Mouse (Mus musculus) embryonic facial prominence, embryonic 10.5 days (tissue): ENCODE results near the gene Gimd1. TPM values are rescaled to one million over a fixed set of nuclear protein-coding genes. Genes with fewer than 3 reads are reported as not detected.
A peak's percentile ranks its signal among the peaks of the same experiment; 100 is the strongest.

Experiments
- DNase-seq: peaks from one replicate; pipeline ENCODE4 v3.0.0-alpha.2; 2017; ENCODE audit warnings: low spot score
- H3K27ac ChIP-seq: fragments of 300-500 bp; sonication (generic); replicated peaks from 2 replicates; pipeline ENCODE4 v1.5.1; 2016; ENCODE audit warnings: mild to moderate bottlenecking
- H3K27me3 ChIP-seq: fragments of 300-500 bp; sonication (generic); replicated peaks from 2 replicates; pipeline ENCODE4 v1.6.1; 2016; ENCODE audit warnings: low read depth, mild to moderate bottlenecking; ENCODE audit not compliant: poor library complexity, severe bottlenecking
- H3K36me3 ChIP-seq: fragments of 300-500 bp; sonication (generic); replicated peaks from 2 replicates; pipeline ENCODE4 v1.6.1; 2016; ENCODE audit warnings: mild to moderate bottlenecking, moderate library complexity
- H3K4me1 ChIP-seq: fragments of 300-500 bp; sonication (generic); 2 replicates; pipeline ENCODE4 v1.6.1; 2016
- H3K4me3 ChIP-seq: fragments of 300-500 bp; sonication (generic); 2 replicates; pipeline ENCODE4 v1.5.1; 2016; ENCODE audit warnings: mild to moderate bottlenecking, moderate library complexity
- H3K9me3 ChIP-seq: fragments of 300-500 bp; sonication (generic); 2 replicates; pipeline ENCODE4 v1.6.1; 2016; ENCODE audit warnings: mild to moderate bottlenecking
- WGBS: fragments of 180-500 bp; shearing (Covaris S2); methylation state at CpG from one replicate; pipeline ENCODE4 v1.1.7; 2016; 5-methylcytosine and 5-hydroxymethylcytosine counted together
- polyA plus RNA-seq: library from polyadenylated mRNA; unstranded; fragments of >200 nt; fragmentation: Nextera tagmentation; extraction: Ambion mirVana; gene quantifications from 2 replicates; pipeline ENCODE4 v1.2.1, GENCODE M21; 2016

The Gimd1 gene
- polyA plus RNA-seq: not detected in 2 replicates

GRCm38 (mm10) chr3:132629601-132630239 lies at the start of gene Gimd1:
Gimd1 (plus strand) TSS chr3:132629820.
- Histone ChIP-seq H3K9me3 (no peaks in the 10 kb centered on the region), H3K4me1 (no peaks in the 10 kb centered on the region), H3K27me3 (no peaks in the 10 kb centered on the region), H3K4me3 (no peak within 1 kb of the TSS), H3K36me3 (no peaks in the 10 kb centered on the region), H3K27ac (no peak within 1 kb of the TSS)
- WGBS: 90% methylated on average over 11 of the region's 11 CpGs
- DNase-seq: no peak

- Histone ChIP-seq H3K9me3 (no peaks in the 10 kb centered on the region), H3K4me3 (no peak overlapping the region), H3K27me3 (no peaks in the 10 kb centered on the region), H3K36me3 (no peaks in the 10 kb centered on the region), H3K4me1 (peaks cover 3% of the 10 kb centered on the region; the same call in 1 of the 2 replicates), H3K27ac (no peak overlapping the region)
- 71% methylated on average over 3 of the region's 3 CpGs for WGBS
- no peak for DNase-seq
These were observed 48.4 kb upstream of the Gimd1 start for GRCm38 (mm10) chr3:132581198-132581597.

- WGBS: 45% methylated on average over 4 of the region's 4 CpGs
- H3K9me3 ChIP-seq: no peaks in the 10 kb centered on the region
- no peaks in the 10 kb centered on the region for H3K36me3 ChIP-seq
- peak; percentile 48 for DNase-seq
- H3K4me3 ChIP-seq: no peak overlapping the region
- no peak overlapping the region for H3K27ac ChIP-seq
- H3K27me3 ChIP-seq: no peaks in the 10 kb centered on the region
- peaks cover 3% of the 10 kb centered on the region; the same call in 1 of the 2 replicates for H3K4me1 ChIP-seq
These were observed 47.3 kb upstream of the Gimd1 start for GRCm38 (mm10) chr3:132582339-132582738.

- Histone ChIP-seq H3K27me3 (no peaks in the 10 kb centered on the region), H3K4me3 (no peak overlapping the region), H3K9me3 (no peaks in the 10 kb centered on the region), H3K36me3 (no peaks in the 10 kb centered on the region), H3K27ac (no peak overlapping the region), H3K4me1 (peaks cover 3% of the 10 kb centered on the region; the same call in 1 of the 2 replicates)
- DNase-seq: no peak
- WGBS: 64% methylated on average over 8 of the region's 8 CpGs
These were observed 44.3 kb upstream of the Gimd1 start for GRCm38 (mm10) chr3:132585122-132585972.

GRCm38 (mm10) chr3:132588146-132588545 lies 41.5 kb upstream of the Gimd1 start:
- Histone ChIP-seq H3K36me3 (no peaks in the 10 kb centered on the region), H3K4me1 (0 out of 2 replicates have a peak, but pooled peaks cover 3% of the 10 kb centered on the region), H3K4me3 (no peak overlapping the region), H3K9me3 (no peaks in the 10 kb centered on the region), H3K27ac (no peak overlapping the region), H3K27me3 (no peaks in the 10 kb centered on the region)
- DNase-seq: no peak
- 84% methylated on average over 1 of the region's 1 CpGs for WGBS

GRCm38 (mm10) chr3:132590010-132590409 lies 39.6 kb upstream of the Gimd1 start:
- no peaks in the 10 kb centered on the region for H3K36me3 ChIP-seq
- H3K4me3 ChIP-seq: no peak overlapping the region
- H3K27me3 ChIP-seq: no peaks in the 10 kb centered on the region
- no peaks in the 10 kb centered on the region for H3K9me3 ChIP-seq
- WGBS: 64% methylated on average over 3 of the region's 3 CpGs
- no peak for DNase-seq
- H3K27ac ChIP-seq: no peak overlapping the region
- 0 out of 2 replicates have a peak, but pooled peaks cover 3% of the 10 kb centered on the region for H3K4me1 ChIP-seq

GRCm38 (mm10) chr3:132590604-132591003 lies 39.0 kb upstream of the Gimd1 start:
- no peaks in the 10 kb centered on the region for H3K36me3 ChIP-seq
- no peak overlapping the region for H3K27ac ChIP-seq
- WGBS: 63% methylated on average over 1 of the region's 1 CpGs
- no peaks in the 10 kb centered on the region for H3K9me3 ChIP-seq
- H3K4me1 ChIP-seq: 0 out of 2 replicates have a peak, but pooled peaks cover 3% of the 10 kb centered on the region
- DNase-seq: no peak
- no peak overlapping the region for H3K4me3 ChIP-seq
- H3K27me3 ChIP-seq: no peaks in the 10 kb centered on the region

- H3K4me3 ChIP-seq: no peak overlapping the region
- H3K27me3 ChIP-seq: no peaks in the 10 kb centered on the region
- 52% methylated on average over 8 of the region's 8 CpGs for WGBS
- no peak overlapping the region for H3K27ac ChIP-seq
- H3K36me3 ChIP-seq: no peaks in the 10 kb centered on the region
- no peaks in the 10 kb centered on the region for H3K9me3 ChIP-seq
- H3K4me1 ChIP-seq: no peaks in the 10 kb centered on the region
- peak; percentile 12 for DNase-seq
These were observed 879 bp upstream of the Gimd1 start for GRCm38 (mm10) chr3:132628741-132629140.

- Histone ChIP-seq H3K9me3 (no peaks in the 10 kb centered on the region), H3K4me3 (no peak overlapping the region), H3K36me3 (no peaks in the 10 kb centered on the region), H3K4me1 (no peaks in the 10 kb centered on the region), H3K27me3 (no peaks in the 10 kb centered on the region), H3K27ac (no peak overlapping the region)
- DNase-seq: no peak
- WGBS: 74% methylated on average over 2 of the region's 2 CpGs
These were observed 3.6 kb downstream of the Gimd1 start for GRCm38 (mm10) chr3:132633261-132633660.

GRCm38 (mm10) chr3:132637080-132637479 lies 7.5 kb downstream of the Gimd1 start:
- no peaks in the 10 kb centered on the region for H3K4me1 ChIP-seq
- H3K4me3 ChIP-seq: no peak overlapping the region
- 93% methylated on average over 3 of the region's 3 CpGs for WGBS
- H3K27ac ChIP-seq: no peak overlapping the region
- no peak for DNase-seq
- H3K27me3 ChIP-seq: no peaks in the 10 kb centered on the region
- no peaks in the 10 kb centered on the region for H3K36me3 ChIP-seq
- H3K9me3 ChIP-seq: no peaks in the 10 kb centered on the region

- H3K27me3 ChIP-seq: no peaks in the 10 kb centered on the region
These were observed 14.5 kb downstream of the Gimd1 start for GRCm38 (mm10) chr3:132644071-132644470.

GRCm38 (mm10) chr3:132646814-132647213 lies 17.2 kb downstream of the Gimd1 start:
- H3K27ac ChIP-seq: no peak overlapping the region
- H3K4me3 ChIP-seq: no peak overlapping the region
- no peak for DNase-seq
- no peaks in the 10 kb centered on the region for H3K27me3 ChIP-seq
- no peaks in the 10 kb centered on the region for H3K9me3 ChIP-seq
- no peaks in the 10 kb centered on the region for H3K36me3 ChIP-seq
- H3K4me1 ChIP-seq: no peaks in the 10 kb centered on the region
- WGBS: 55% methylated on average over 1 of the region's 1 CpGs

More at GRCm38 (mm10) chr3:132644071-132644470, 14.5 kb downstream of the Gimd1 start:
- Histone ChIP-seq H3K9me3 (no peaks in the 10 kb centered on the region), H3K36me3 (no peaks in the 10 kb centered on the region), H3K4me1 (no peaks in the 10 kb centered on the region), H3K27ac (no peak overlapping the region), H3K4me3 (no peak overlapping the region)
- WGBS: 89% methylated on average over 4 of the region's 4 CpGs
- DNase-seq: no peak

GRCm38 (mm10) chr3:132649368-132649767 lies 19.7 kb downstream of the Gimd1 start:
- H3K36me3 ChIP-seq: no peaks in the 10 kb centered on the region
- no peak overlapping the region for H3K27ac ChIP-seq
- H3K9me3 ChIP-seq: no peaks in the 10 kb centered on the region
- DNase-seq: no peak
- H3K27me3 ChIP-seq: no peaks in the 10 kb centered on the region
- WGBS: 91% methylated on average over 7 of the region's 7 CpGs
- H3K4me3 ChIP-seq: no peak overlapping the region
- H3K4me1 ChIP-seq: no peaks in the 10 kb centered on the region
